Mouse (Mus musculus): ENCODE results near the gene Slf2.

Slf2 gene

GRCm38 (mm10) chr19:44908836-44909460 lies 22.0 kb upstream of the Slf2 start:
- no peak for DNase-seq (ENCODE audit: low read depth, low spot score)

GRCm38 (mm10) chr19:44914481-44915249 lies 16.3 kb upstream of the Slf2 start:
- no peak for DNase-seq (ENCODE audit: low read depth, low spot score)

- DNase-seq (ENCODE audit: low read depth, low spot score): no peak
These were observed 12.8 kb upstream of the Slf2 start for GRCm38 (mm10) chr19:44918171-44918570.

GRCm38 (mm10) chr19:44921466-44922139 lies 9.3 kb upstream of the Slf2 start:
- DNase-seq (ENCODE audit: low read depth, low spot score): peak; percentile 24

- DNase-seq (ENCODE audit: low read depth, low spot score): no peak
These were observed 8.4 kb upstream of the Slf2 start for GRCm38 (mm10) chr19:44922521-44922920.

- DNase-seq (ENCODE audit: low read depth, low spot score): no peak
These were observed 6.3 kb upstream of the Slf2 start for GRCm38 (mm10) chr19:44924699-44925098.

GRCm38 (mm10) chr19:44926781-44927180 lies 4.2 kb upstream of the Slf2 start:
- DNase-seq (ENCODE audit: low read depth, low spot score): no peak

GRCm38 (mm10) chr19:44927250-44927649 lies 3.7 kb upstream of the Slf2 start:
- DNase-seq (ENCODE audit: low read depth, low spot score): no peak

GRCm38 (mm10) chr19:44928185-44928584 lies 2.8 kb upstream of the Slf2 start:
- DNase-seq (ENCODE audit: low read depth, low spot score): no peak

GRCm38 (mm10) chr19:44929251-44929650 lies 1.7 kb upstream of the Slf2 start:
- DNase-seq (ENCODE audit: low read depth, low spot score): no peak

- DNase-seq (ENCODE audit: low read depth, low spot score): no peak
These were observed 1.3 kb upstream of the Slf2 start for GRCm38 (mm10) chr19:44929663-44930062.

- DNase-seq (ENCODE audit: low read depth, low spot score): no peak
These were observed 829 bp upstream of the Slf2 start for GRCm38 (mm10) chr19:44930122-44930521.

GRCm38 (mm10) chr19:44931454-44931759 lies 456 bp downstream of the Slf2 start:
- peak; percentile 89 for DNase-seq (ENCODE audit: low read depth, low spot score)

GRCm38 (mm10) chr19:44932051-44932450 lies 1.1 kb downstream of the Slf2 start:
- no peak for DNase-seq (ENCODE audit: low read depth, low spot score)

GRCm38 (mm10) chr19:44933136-44933535 lies 2.2 kb downstream of the Slf2 start:
- DNase-seq (ENCODE audit: low read depth, low spot score): no peak

- no peak for DNase-seq (ENCODE audit: low read depth, low spot score)
These were observed 28.7 kb downstream of the Slf2 start for GRCm38 (mm10) chr19:44959633-44960032.

- DNase-seq (ENCODE audit: low read depth, low spot score): no peak
These were observed 35.0 kb downstream of the Slf2 start for GRCm38 (mm10) chr19:44965978-44966377.

GRCm38 (mm10) chr19:44968329-44968728 lies 37.4 kb downstream of the Slf2 start:
- DNase-seq (ENCODE audit: low read depth, low spot score): no peak

- DNase-seq (ENCODE audit: low read depth, low spot score): no peak
These were observed 45.7 kb downstream of the Slf2 start for GRCm38 (mm10) chr19:44976636-44977035.

- DNase-seq (ENCODE audit: low read depth, low spot score): no peak
These were observed 46.2 kb downstream of the Slf2 start for GRCm38 (mm10) chr19:44977148-44977547.

- no peak for DNase-seq (ENCODE audit: low read depth, low spot score)
These were observed 49.8 kb downstream of the Slf2 start for GRCm38 (mm10) chr19:44980787-44981186.

GRCm38 (mm10) chr19:44982477-44983115 lies 51.6 kb downstream of the Slf2 start:
- no peak for DNase-seq (ENCODE audit: low read depth, low spot score)
